Mouse (Mus musculus) limb, embryonic 14.5 days (tissue): ENCODE data around the gene Gdpd3. TPM values are rescaled to one million over a fixed set of nuclear protein-coding genes. Genes with fewer than 3 reads are reported as not detected.

Source experiments
- ATAC-seq: fragments of 200-750 bp; cut with Nextera tagmentation; 2 replicates; pipeline ENCODE4 v1.8.0; 2017; ENCODE audit warnings: low read depth, moderate number of reproducible peaks, moderate TSS enrichment; ENCODE audit not compliant: low FRiP score
- DNase-seq: peaks from one replicate; pipeline ENCODE4 v3.0.0-alpha.2; 2015; ENCODE audit warnings: low spot score
- H3K27ac ChIP-seq: fragments of 300-500 bp; sonication (generic); replicated peaks from 2 replicates; pipeline ENCODE4 v1.5.1; 2014; ENCODE audit warnings: low read depth, mild to moderate bottlenecking, low read length, moderate library complexity, mixed read lengths
- H3K27me3 ChIP-seq: fragments of 300-500 bp; sonication (generic); 2 replicates; pipeline ENCODE4 v1.6.1; 2014; ENCODE audit warnings: low read length, mixed read lengths; ENCODE audit not compliant: control insufficient read depth, insufficient read depth
- H3K36me3 ChIP-seq: fragments of 300-500 bp; sonication (generic); 2 replicates; pipeline ENCODE4 v1.6.1; 2014; ENCODE audit warnings: mild to moderate bottlenecking, low read length, moderate library complexity, mixed read lengths; ENCODE audit not compliant: control insufficient read depth, insufficient read depth
- H3K4me1 ChIP-seq: fragments of 300-500 bp; sonication (generic); 2 replicates; pipeline ENCODE4 v1.6.1; 2014; ENCODE audit warnings: antibody characterized with exemption, low read length, mixed read lengths; ENCODE audit not compliant: control insufficient read depth, insufficient read depth
- H3K4me2 ChIP-seq: fragments of 300-500 bp; sonication (generic); replicated peaks from 2 replicates; pipeline ENCODE4 v1.6.1; 2014; ENCODE audit warnings: low read depth, mild to moderate bottlenecking, low read length, moderate library complexity; ENCODE audit not compliant: severe bottlenecking
- H3K4me3 ChIP-seq: fragments of 300-500 bp; sonication (generic); replicated peaks from 2 replicates; pipeline ENCODE4 v1.5.1; 2014; ENCODE audit warnings: low read length
- H3K9ac ChIP-seq: fragments of 300-500 bp; sonication (generic); 2 replicates; pipeline ENCODE4 v1.6.1; 2014; ENCODE audit warnings: mild to moderate bottlenecking, low read depth, low read length, moderate library complexity; ENCODE audit not compliant: severe bottlenecking
- H3K9me3 ChIP-seq: fragments of 300-500 bp; sonication (generic); 2 replicates; pipeline ENCODE4 v1.6.1; 2016; ENCODE audit warnings: low read length; ENCODE audit not compliant: control insufficient read depth
- POLR2A ChIP-seq: fragments of 200-500 bp; IDR thresholded peaks from 2 replicates; pipeline ENCODE4 v1.8.0; 2012; ENCODE audit warnings: inconsistent platforms, mild to moderate bottlenecking, moderate library complexity, borderline replicate concordance; ENCODE audit not compliant: insufficient read depth, insufficient read length; ENCODE audit errors: extremely low read depth
- WGBS: fragments of 180-500 bp; shearing (Covaris S2); extraction: QIAGEN DNeasy Blood & Tissue Kit; methylation state at CpG from one replicate; pipeline ENCODE4 v1.1.7; 2014; 5-methylcytosine and 5-hydroxymethylcytosine counted together
- polyA plus RNA-seq, 2 experiments: library from polyadenylated mRNA; depleted of rRNA in 1 of 2; stranded (reverse) in 1 of 2; unstranded in 1 of 2; fragments of >200 nt; fragmentation: Nextera tagmentation in 1 of 2; extraction: Ambion mirVana in 1 of 2; gene quantifications; 2 replicates each; pipeline versions ENCODE4 v1.2.1 to v1.2.3; 2012 to 2014

The Gdpd3 gene
- polyA plus RNA-seq, 2 experiments = 3.2 to 13.6 TPM

DNA sequence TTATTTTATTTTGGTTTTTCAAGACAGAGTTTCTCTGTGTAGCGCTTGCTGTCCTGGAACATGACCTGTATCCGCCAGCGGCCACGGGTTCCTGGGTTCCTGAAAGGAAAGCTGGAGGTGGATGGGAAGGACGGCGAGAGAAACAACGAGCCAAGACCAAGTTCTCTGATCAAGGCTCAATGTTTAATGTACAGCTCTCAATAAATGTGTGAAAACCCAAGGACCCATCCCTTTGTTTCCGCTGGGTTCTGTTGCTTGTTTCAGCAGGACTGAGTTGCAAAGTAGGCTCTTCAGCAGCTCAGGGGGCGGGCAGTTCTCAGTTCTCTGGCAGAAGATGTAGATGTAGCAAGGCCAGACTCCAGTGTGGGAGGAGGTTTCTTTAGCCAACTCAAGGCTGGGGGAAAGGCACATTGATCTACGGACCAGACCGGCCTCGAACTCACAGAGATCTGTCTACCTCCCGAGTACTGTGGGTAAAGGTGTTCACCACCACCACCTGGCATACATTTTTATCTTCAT is 24.1 kb upstream of the Gdpd3 start:
- Histone ChIP-seq H3K36me3 (no peaks in the 10 kb centered on the region), H3K9me3 (no peaks in the 10 kb centered on the region), H3K27me3 (no peaks in the 10 kb centered on the region), H3K9ac (no peak overlapping the region), H3K4me3 (no peak overlapping the region), H3K4me1 (no peaks in the 10 kb centered on the region), H3K4me2 (no peak overlapping the region), H3K27ac (no peak overlapping the region)
- TF ChIP-seq POLR2A = no peak
- no peak for DNase-seq
- WGBS = 89% methylated on average over 13 of the region's 13 CpGs
- no peak for ATAC-seq

DNA sequence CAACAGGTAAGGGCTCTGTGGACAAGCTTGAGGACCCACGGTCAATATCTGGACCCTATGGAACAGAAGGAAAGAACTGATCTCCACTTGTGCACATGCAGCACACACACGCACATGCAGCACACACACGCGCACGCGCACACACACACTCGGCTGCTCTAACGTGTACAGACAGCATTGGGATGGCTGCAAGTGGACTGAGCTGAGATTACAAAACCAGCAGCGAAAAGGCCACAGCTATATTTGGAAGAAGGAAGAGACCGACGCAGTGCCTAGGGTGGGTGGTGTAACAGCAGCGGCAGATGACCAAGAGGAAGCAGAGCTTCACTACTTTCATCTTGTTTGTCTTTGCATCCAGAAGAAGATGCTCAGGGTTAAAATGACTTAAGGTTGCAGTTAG is 20.1 kb upstream of the Gdpd3 start:
- Histone ChIP-seq H3K9me3 (no peaks in the 10 kb centered on the region), H3K36me3 (no peaks in the 10 kb centered on the region), H3K4me1 (no peaks in the 10 kb centered on the region), H3K9ac (no peak overlapping the region), H3K4me3 (no peak overlapping the region), H3K27ac (no peak overlapping the region), H3K4me2 (no peak overlapping the region), H3K27me3 (no peaks in the 10 kb centered on the region)
- no peak for TF ChIP-seq POLR2A
- no peak for DNase-seq
- ATAC-seq = no peak
- WGBS = 88% methylated on average over 12 of the region's 12 CpGs

GRCm38 (mm10) chr7:126746798-126747197 is 19.3 kb upstream of the Gdpd3 start:
- no peak for DNase-seq
- no peaks in the 10 kb centered on the region for H3K27me3 ChIP-seq
- no peaks in the 10 kb centered on the region for H3K4me1 ChIP-seq
- H3K4me3 ChIP-seq = no peak overlapping the region
- TF ChIP-seq POLR2A = no peak
- no peaks in the 10 kb centered on the region for H3K36me3 ChIP-seq
- ATAC-seq = no peak
- H3K4me2 ChIP-seq = no peak overlapping the region
- no peak overlapping the region for H3K9ac ChIP-seq
- H3K9me3 ChIP-seq = no peaks in the 10 kb centered on the region
- H3K27ac ChIP-seq = no peak overlapping the region
- 21% methylated on average over 6 of the region's 6 CpGs for WGBS

- H3K4me1 ChIP-seq = no peaks in the 10 kb centered on the region
- H3K9ac ChIP-seq = no peak overlapping the region
- no peak overlapping the region for H3K4me3 ChIP-seq
- ATAC-seq = no peak
- H3K4me2 ChIP-seq = no peak overlapping the region
- no peak for TF ChIP-seq POLR2A
- no peaks in the 10 kb centered on the region for H3K9me3 ChIP-seq
- DNase-seq = no peak
- H3K36me3 ChIP-seq = no peaks in the 10 kb centered on the region
- H3K27me3 ChIP-seq = no peaks in the 10 kb centered on the region
- H3K27ac ChIP-seq = no peak overlapping the region
- WGBS = 68% methylated on average over 7 of the region's 7 CpGs
These were observed 17.3 kb upstream of the Gdpd3 start for GRCm38 (mm10) chr7:126748824-126749223.

- Histone ChIP-seq H3K9me3 (no peaks in the 10 kb centered on the region), H3K4me3 (no peak overlapping the region), H3K4me2 (no peak overlapping the region), H3K9ac (no peak overlapping the region), H3K36me3 (no peaks in the 10 kb centered on the region), H3K27me3 (no peaks in the 10 kb centered on the region), H3K4me1 (no peaks in the 10 kb centered on the region), H3K27ac (no peak overlapping the region)
- WGBS = 98% methylated on average over 17 of the region's 17 CpGs
- ATAC-seq (no peak), DNase-seq (no peak)
- no peak for TF ChIP-seq POLR2A
These were observed 16.4 kb upstream of the Gdpd3 start for GRCm38 (mm10) chr7:126749582-126750343.

DNA sequence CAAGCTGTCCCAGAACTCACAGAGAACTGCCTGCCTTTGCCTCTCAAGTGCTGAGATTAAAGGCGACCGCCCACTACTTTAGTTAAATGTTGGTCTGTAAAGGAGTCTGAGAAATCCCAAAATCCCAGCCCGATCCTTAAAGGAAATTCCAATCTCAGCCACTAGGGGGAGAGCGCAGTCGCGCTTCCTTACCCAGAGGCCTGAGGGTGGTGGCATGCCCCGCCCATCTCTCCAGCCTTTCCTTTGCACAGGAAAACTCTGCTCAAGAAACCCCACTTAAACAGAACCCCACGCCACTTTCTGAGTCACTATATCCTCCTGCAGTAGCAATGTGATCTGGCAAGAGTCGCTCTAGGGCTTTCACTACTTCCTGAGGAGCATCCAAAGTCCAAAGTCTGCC is 11.3 kb upstream of the Gdpd3 start:
- under 1% methylated on average over 9 of the region's 9 CpGs for WGBS
- Histone ChIP-seq H3K4me3 (no peak overlapping the region), H3K27me3 (no peaks in the 10 kb centered on the region), H3K9ac (no peak overlapping the region), H3K36me3 (no peaks in the 10 kb centered on the region), H3K4me2 (no peak overlapping the region), H3K27ac (no peak overlapping the region), H3K9me3 (no peaks in the 10 kb centered on the region), H3K4me1 (no peaks in the 10 kb centered on the region)
- ATAC-seq (peak; percentile 66; the same call in 1 of the 2 replicates), DNase-seq (peak; percentile 88)
- TF ChIP-seq POLR2A = 0 out of 2 replicates have a peak, but pooled peaks have one; percentile 19
